Mouse (Mus musculus) kidney, adult 2 months (tissue): ENCODE results near the gene Acot13.

Experiments
- CTCF ChIP-seq: fragments of 200-500 bp; conservative IDR thresholded peaks from 2 replicates; pipeline ENCODE4 v1.5.1; 2011; ENCODE audit warnings: low read depth, mild to moderate bottlenecking, control low read depth, low read length, moderate library complexity, mixed read lengths; ENCODE audit not compliant: insufficient read depth, insufficient read length
- POLR2A ChIP-seq: fragments of 200-500 bp; IDR thresholded peaks from one replicate; pipeline ENCODE4 v1.6.1; 2011; ENCODE audit warnings: low read depth, low read length, control low read depth

GRCm38 (mm10) chr13:24778706-24779380 lies 52.5 kb downstream of the Acot13 start:
- TF ChIP-seq CTCF = no peak
- TF ChIP-seq POLR2A = no peak
